Mouse (Mus musculus): ENCODE results near the gene Tnnt1.

DNA sequence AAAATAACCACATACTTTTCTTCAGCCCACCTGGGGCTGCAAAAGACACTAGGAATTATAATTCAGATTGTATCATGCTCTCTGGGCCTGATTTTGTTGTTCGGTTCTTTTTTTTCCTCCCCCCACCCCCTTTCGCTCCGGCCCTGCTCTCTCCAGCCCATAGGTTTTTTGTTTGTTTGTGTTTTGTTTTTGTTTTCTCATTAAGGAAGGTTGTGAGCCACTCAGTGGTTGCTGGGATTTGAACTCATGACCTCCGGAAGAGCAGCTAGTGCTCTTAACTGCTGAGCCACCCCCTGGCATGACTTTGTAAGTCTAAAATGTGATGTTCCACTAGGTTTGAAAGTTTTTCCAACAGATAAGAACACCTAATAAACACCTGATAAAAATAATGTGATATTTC is 13.1 kb downstream of the Tnnt1 start:
- no peak for TF ChIP-seq POLR2A (IDR thresholded peaks at IDR 0.05; ENCODE audit: low read depth, low read length)
- no peak for TF ChIP-seq CTCF (IDR thresholded peaks at IDR 0.05; ENCODE audit: borderline replicate concordance, insufficient read depth, low read length)
